Mouse (Mus musculus): ENCODE measurements at regions not wholly inside any gene's neighbourhood (a gene's known extent, or its start where the extent isn't known, plus 50 kb on each side); places are given as distances from the start of the nearest gene placed in this dataset.

DNA sequence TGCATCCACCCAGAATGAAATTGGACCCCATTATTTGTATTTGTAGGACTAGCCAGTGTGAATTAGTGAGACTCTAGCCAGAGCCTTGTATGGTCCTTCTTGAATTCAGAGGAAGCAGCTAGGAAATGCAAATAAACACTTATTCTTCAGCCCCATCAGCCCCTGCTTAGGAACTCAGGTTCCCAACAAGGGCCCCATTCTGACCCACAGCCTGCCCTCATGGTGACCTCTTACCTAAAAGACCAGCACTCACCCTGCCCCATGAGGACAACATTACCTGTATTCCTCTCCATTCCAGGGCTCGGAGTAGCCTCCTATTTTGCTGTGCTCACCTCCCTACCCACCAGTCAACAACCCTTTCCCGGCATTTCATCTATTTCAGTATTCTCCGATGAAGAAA, 283.6 kb upstream of the Noct start:
- Histone ChIP-seq H3K9me3 (ENCODE audit: control insufficient read depth, insufficient read depth, low read depth, low read length) (no peaks in the 10 kb centered on the region), H3K4me3 (ENCODE audit: insufficient read depth in 1 of 2, low read depth in 1 of 2, low read length in 2 of 2, poor library complexity in 1 of 2, severe bottlenecking in 1 of 2) (no peak overlapping the region), H3K4me1 (ENCODE audit: control insufficient read depth in 2 of 2, insufficient read depth in 2 of 2, low read length in 2 of 2, poor library complexity in 1 of 2) (no peaks in the 10 kb centered on the region), H3K36me3 (ENCODE audit: control insufficient read depth, insufficient read depth, low read length, poor library complexity, severe bottlenecking) (no peaks in the 10 kb centered on the region), H3K27ac (ENCODE audit: insufficient read depth, low read depth, low read length, poor library complexity, severe bottlenecking) (no peak overlapping the region), H3K9ac (ENCODE audit: insufficient read depth, low read depth, low read length, poor library complexity, severe bottlenecking) (no peak overlapping the region)
- DNase-seq (ENCODE audit: low read depth, low spot score): no peak
- in situ Hi-C loops (cut with MboI; ENCODE audit: low sequenced_read_pairs in 2 of 2, unreplicated experiment in 2 of 2): no loop called here
- no peak for TF ChIP-seq ZC3H11A (IDR thresholded peaks at IDR 0.05; ENCODE audit: borderline replicate concordance, low read depth, low read length)
- no peak for TF ChIP-seq HCFC1 (IDR thresholded peaks at IDR 0.05; ENCODE audit: borderline replicate concordance, insufficient read depth, low read length)

DNA sequence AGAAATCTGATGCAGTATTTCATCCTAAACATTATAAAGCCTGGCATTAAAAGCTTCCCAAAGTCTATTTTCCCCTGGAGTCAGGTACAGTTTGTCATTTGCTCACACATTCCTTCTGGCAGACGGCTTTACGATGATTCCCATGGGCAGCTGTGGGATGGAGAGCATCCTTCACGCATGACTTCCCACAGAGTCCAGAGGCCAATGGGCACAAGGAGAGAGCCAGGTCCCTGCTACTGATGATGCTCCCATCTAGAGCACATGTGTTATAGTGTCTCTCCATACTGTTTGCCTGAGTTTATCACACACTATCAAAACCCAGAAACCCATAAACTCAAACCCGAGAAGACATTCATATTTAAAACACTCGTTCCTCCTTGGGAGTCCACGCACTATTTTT, 270.8 kb upstream of the Noct start:
- H3K4me1 ChIP-seq (ENCODE audit: control insufficient read depth in 2 of 2, insufficient read depth in 2 of 2, low read length in 2 of 2, poor library complexity in 1 of 2): no peaks in the 10 kb centered on the region
- DNase-seq (ENCODE audit: low read depth, low spot score): no peak
- H3K9me3 ChIP-seq (ENCODE audit: control insufficient read depth, insufficient read depth, low read depth, low read length): no peaks in the 10 kb centered on the region
- TF ChIP-seq ZC3H11A (IDR thresholded peaks at IDR 0.05; ENCODE audit: borderline replicate concordance, low read depth, low read length): no peak
- TF ChIP-seq HCFC1 (IDR thresholded peaks at IDR 0.05; ENCODE audit: borderline replicate concordance, insufficient read depth, low read length): no peak
- no peak for TF ChIP-seq ZNF384 (IDR thresholded peaks at IDR 0.05; ENCODE audit: low read depth, low read length)
- TF ChIP-seq MAFK (IDR thresholded peaks at IDR 0.05; ENCODE audit: insufficient read depth, low read depth, low read length): no peak
- TF ChIP-seq CHD2 (IDR thresholded peaks at IDR 0.05; ENCODE audit: low read depth, low read length): no peak
- no peak overlapping the region for H3K27ac ChIP-seq (ENCODE audit: insufficient read depth, low read depth, low read length, poor library complexity, severe bottlenecking)
- no peaks in the 10 kb centered on the region for H3K36me3 ChIP-seq (ENCODE audit: control insufficient read depth, insufficient read depth, low read length, poor library complexity, severe bottlenecking)
- H3K4me3 ChIP-seq (ENCODE audit: insufficient read depth in 1 of 2, low read depth in 1 of 2, low read length in 2 of 2, poor library complexity in 1 of 2, severe bottlenecking in 1 of 2): no peak overlapping the region
- in situ Hi-C loops (cut with MboI; ENCODE audit: low sequenced_read_pairs in 2 of 2, unreplicated experiment in 2 of 2): no loop called here
- no peak overlapping the region for H3K9ac ChIP-seq (ENCODE audit: insufficient read depth, low read depth, low read length, poor library complexity, severe bottlenecking)

DNA sequence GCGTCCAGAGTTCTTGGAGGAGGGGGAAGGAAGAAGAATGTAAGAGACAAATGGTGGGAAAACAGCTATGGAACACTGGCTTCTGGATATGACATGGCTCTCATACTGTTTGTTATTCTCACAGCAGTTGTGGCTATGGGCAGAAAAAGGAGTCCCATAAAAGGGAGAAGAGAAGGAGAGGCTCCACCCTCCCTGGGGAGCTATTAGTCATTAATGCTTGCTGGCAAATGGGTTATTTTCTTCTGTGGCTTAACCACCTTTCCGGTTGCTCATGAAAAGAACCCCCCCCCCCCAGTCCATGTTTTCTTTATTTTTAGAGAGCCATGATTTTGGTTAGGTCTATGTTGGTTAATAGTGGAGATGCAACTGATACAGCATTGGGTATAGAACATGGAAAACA, 253.9 kb upstream of the Noct start:
- TF ChIP-seq ZC3H11A (IDR thresholded peaks at IDR 0.05; ENCODE audit: borderline replicate concordance, low read depth, low read length) (no peak), CHD2 (IDR thresholded peaks at IDR 0.05; ENCODE audit: low read depth, low read length) (no peak), HCFC1 (IDR thresholded peaks at IDR 0.05; ENCODE audit: borderline replicate concordance, insufficient read depth, low read length) (no peak), MAFK (IDR thresholded peaks at IDR 0.05; ENCODE audit: insufficient read depth, low read depth, low read length) (no peak), ZNF384 (IDR thresholded peaks at IDR 0.05; ENCODE audit: low read depth, low read length) (no peak)
- H3K4me1 ChIP-seq (ENCODE audit: control insufficient read depth in 2 of 2, insufficient read depth in 2 of 2, low read length in 2 of 2, poor library complexity in 1 of 2): no peaks in the 10 kb centered on the region
- H3K27ac ChIP-seq (ENCODE audit: insufficient read depth, low read depth, low read length, poor library complexity, severe bottlenecking): no peak overlapping the region
- H3K36me3 ChIP-seq (ENCODE audit: control insufficient read depth, insufficient read depth, low read length, poor library complexity, severe bottlenecking): no peaks in the 10 kb centered on the region
- H3K9me3 ChIP-seq (ENCODE audit: control insufficient read depth, insufficient read depth, low read depth, low read length): no peaks in the 10 kb centered on the region
- H3K4me3 ChIP-seq (ENCODE audit: insufficient read depth in 1 of 2, low read depth in 1 of 2, low read length in 2 of 2, poor library complexity in 1 of 2, severe bottlenecking in 1 of 2): no peak overlapping the region
- in situ Hi-C loops (cut with MboI; ENCODE audit: low sequenced_read_pairs in 2 of 2, unreplicated experiment in 2 of 2): no loop called here
- H3K9ac ChIP-seq (ENCODE audit: insufficient read depth, low read depth, low read length, poor library complexity, severe bottlenecking): no peak overlapping the region
- no peak for DNase-seq (ENCODE audit: low read depth, low spot score)

DNA sequence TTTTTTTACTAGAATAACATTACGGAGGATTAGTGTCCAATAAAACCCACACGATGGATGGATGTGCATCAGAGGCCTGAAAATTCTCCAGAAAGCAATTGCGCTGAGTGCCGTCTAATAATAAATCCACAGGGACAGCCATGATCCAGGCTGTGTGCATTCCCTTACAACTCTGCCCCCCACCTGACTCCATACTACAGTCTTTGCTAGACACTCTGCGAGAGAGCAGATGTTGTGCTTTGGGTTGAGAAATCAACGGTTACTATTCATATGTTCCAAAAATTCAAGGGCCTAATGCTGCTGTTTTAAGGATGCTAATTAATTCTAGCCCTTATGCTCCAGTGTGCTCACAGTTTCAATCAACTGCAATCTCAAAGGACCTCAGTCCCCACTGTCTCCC, 251.2 kb upstream of the Noct start:
- in situ Hi-C loops (cut with MboI; ENCODE audit: low sequenced_read_pairs in 2 of 2, unreplicated experiment in 2 of 2): no loop called here
- no peak overlapping the region for H3K4me3 ChIP-seq (ENCODE audit: insufficient read depth in 1 of 2, low read depth in 1 of 2, low read length in 2 of 2, poor library complexity in 1 of 2, severe bottlenecking in 1 of 2)
- H3K9me3 ChIP-seq (ENCODE audit: control insufficient read depth, insufficient read depth, low read depth, low read length): no peaks in the 10 kb centered on the region
- H3K4me1 ChIP-seq (ENCODE audit: control insufficient read depth in 2 of 2, insufficient read depth in 2 of 2, low read length in 2 of 2, poor library complexity in 1 of 2): no peaks in the 10 kb centered on the region
- H3K36me3 ChIP-seq (ENCODE audit: control insufficient read depth, insufficient read depth, low read length, poor library complexity, severe bottlenecking): no peaks in the 10 kb centered on the region
- TF ChIP-seq CHD2 (IDR thresholded peaks at IDR 0.05; ENCODE audit: low read depth, low read length) (no peak), HCFC1 (IDR thresholded peaks at IDR 0.05; ENCODE audit: borderline replicate concordance, insufficient read depth, low read length) (no peak), MAFK (IDR thresholded peaks at IDR 0.05; ENCODE audit: insufficient read depth, low read depth, low read length) (no peak), ZC3H11A (IDR thresholded peaks at IDR 0.05; ENCODE audit: borderline replicate concordance, low read depth, low read length) (no peak), ZNF384 (IDR thresholded peaks at IDR 0.05; ENCODE audit: low read depth, low read length) (no peak)
- no peak overlapping the region for H3K9ac ChIP-seq (ENCODE audit: insufficient read depth, low read depth, low read length, poor library complexity, severe bottlenecking)
- DNase-seq (ENCODE audit: low read depth, low spot score): no peak
- no peak overlapping the region for H3K27ac ChIP-seq (ENCODE audit: insufficient read depth, low read depth, low read length, poor library complexity, severe bottlenecking)

- no peak for DNase-seq (ENCODE audit: low read depth, low spot score)
- Histone ChIP-seq H3K9me3 (ENCODE audit: control insufficient read depth, insufficient read depth, low read depth, low read length) (no peaks in the 10 kb centered on the region), H3K4me1 (ENCODE audit: control insufficient read depth in 2 of 2, insufficient read depth in 2 of 2, low read length in 2 of 2, poor library complexity in 1 of 2) (no peaks in the 10 kb centered on the region), H3K9ac (ENCODE audit: insufficient read depth, low read depth, low read length, poor library complexity, severe bottlenecking) (no peak overlapping the region), H3K27ac (ENCODE audit: insufficient read depth, low read depth, low read length, poor library complexity, severe bottlenecking) (no peak overlapping the region), H3K36me3 (ENCODE audit: control insufficient read depth, insufficient read depth, low read length, poor library complexity, severe bottlenecking) (no peaks in the 10 kb centered on the region), H3K4me3 (ENCODE audit: insufficient read depth in 1 of 2, low read depth in 1 of 2, low read length in 2 of 2, poor library complexity in 1 of 2, severe bottlenecking in 1 of 2) (no peak overlapping the region)
- TF ChIP-seq ZC3H11A (IDR thresholded peaks at IDR 0.05; ENCODE audit: borderline replicate concordance, low read depth, low read length) (no peak), HCFC1 (IDR thresholded peaks at IDR 0.05; ENCODE audit: borderline replicate concordance, insufficient read depth, low read length) (no peak), ZNF384 (IDR thresholded peaks at IDR 0.05; ENCODE audit: low read depth, low read length) (no peak), CHD2 (IDR thresholded peaks at IDR 0.05; ENCODE audit: low read depth, low read length) (no peak), MAFK (IDR thresholded peaks at IDR 0.05; ENCODE audit: insufficient read depth, low read depth, low read length) (no peak)
- in situ Hi-C loops (cut with MboI; ENCODE audit: low sequenced_read_pairs in 2 of 2, unreplicated experiment in 2 of 2): no loop called here
Observed at GRCm38 (mm10) chr3:50976141-50976780, 248.0 kb upstream of the Noct start.

All from ES-E14 (cell line).